Mouse (Mus musculus): ENCODE measurements at regions not wholly inside any gene's neighbourhood (a gene's known extent, or its start where the extent isn't known, plus 50 kb on each side); places are given as distances from the start of the nearest gene placed in this dataset.

DNA sequence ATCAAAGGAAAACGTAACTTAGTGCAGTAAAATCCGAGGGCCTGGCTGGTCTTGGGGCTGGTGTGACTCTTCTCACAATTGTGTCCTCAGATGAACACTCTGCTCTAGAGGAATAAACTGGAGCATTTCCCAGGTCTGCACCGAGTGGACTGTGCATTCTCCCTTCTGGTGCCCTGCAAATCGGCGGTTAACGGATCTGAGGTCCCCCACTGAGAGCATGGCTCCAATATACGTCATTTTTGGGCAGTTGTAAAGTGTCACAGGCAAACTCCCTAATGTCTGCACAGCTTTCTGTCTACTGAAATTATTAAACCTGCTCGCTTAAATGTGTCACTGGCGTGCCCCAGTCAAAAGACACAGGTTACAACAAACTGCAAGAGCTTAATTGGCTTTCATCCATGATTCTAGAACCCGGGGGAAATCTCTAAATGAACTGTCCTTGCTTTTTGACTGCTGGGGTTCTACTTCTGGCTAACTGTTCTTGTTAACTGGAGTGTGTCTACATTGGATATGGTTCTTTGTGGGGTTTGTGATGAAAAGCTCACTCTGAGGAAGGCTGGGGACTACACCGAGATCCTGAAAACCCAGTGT is 93.7 kb upstream of the Gm47985 start:
- DNase-seq (ENCODE audit: low spot score) = no peak

DNA sequence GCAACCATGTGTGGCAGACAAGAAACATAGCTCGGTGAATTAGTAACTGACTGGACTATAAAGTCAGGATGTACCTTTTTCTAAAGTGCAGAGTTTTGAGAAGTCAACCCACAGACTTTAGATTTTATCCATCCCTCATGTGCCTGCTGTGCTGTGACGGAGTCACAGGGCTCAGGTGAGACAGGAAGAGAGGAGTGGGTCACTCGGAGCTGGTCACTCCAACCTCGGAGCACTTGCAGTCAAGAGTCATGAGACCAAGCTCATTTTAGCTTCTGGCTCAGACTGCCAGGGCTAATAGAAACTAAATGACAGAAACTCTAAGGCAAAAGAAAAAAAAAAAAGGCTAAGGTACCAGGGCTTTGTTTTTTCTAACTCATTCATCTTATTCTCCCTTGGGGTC is 90.3 kb upstream of the Gm47985 start:
- DNase-seq (ENCODE audit: low spot score) = no peak

DNA sequence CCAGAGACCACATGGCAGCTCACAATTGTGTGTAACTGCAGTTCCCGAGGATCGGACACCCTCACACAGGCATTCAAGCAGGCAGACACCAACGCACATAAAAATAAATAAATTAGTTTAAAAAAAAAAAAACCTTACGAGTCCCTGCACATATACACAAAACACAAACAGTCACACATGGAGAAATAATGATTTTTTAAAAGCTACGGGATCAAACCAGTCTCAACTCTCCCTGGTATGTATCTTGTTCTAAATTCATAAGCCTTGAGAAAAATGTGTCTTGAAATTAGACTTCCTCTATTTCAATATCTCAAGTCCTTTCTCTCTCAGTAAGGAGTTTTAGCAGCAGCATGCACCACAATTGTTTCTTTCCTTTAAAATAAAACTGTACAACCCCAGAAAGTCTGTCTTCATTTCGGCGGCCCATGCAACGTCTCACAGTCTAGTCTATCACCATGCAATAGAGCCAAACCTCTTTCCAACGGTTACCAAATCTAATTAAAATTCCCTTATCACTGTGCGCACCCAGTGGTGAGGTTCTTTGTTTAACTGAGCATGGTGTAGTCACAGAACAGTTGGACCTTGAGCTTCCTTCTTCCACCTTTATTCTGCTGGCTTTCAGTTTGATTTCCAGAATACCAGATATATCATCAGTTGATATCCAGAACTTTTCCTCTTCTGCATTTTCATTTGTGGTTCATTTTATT is 86.8 kb upstream of the Gm47985 start:
- no peak for DNase-seq (ENCODE audit: low spot score)

DNA sequence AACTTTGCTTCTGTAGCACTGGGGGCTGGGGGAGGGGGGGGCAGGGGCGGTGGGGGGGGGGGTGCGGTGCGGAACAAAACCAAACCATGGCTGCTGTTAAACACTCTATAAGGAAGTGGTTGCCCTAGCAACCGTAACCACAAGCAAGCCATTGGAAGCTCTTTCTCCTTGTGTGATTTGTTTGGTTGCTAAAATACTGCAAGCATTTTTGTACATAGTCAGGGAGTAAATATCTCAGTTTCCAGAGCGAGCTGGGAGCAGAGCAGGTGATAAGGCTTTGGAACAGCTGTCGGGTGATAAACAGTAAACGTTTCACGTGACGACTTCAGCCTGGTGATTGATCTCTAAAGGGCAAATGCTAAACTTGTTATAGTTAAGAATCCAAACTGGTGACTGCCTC is 86.3 kb upstream of the Gm47985 start:
- no peak for DNase-seq (ENCODE audit: low spot score)

DNA sequence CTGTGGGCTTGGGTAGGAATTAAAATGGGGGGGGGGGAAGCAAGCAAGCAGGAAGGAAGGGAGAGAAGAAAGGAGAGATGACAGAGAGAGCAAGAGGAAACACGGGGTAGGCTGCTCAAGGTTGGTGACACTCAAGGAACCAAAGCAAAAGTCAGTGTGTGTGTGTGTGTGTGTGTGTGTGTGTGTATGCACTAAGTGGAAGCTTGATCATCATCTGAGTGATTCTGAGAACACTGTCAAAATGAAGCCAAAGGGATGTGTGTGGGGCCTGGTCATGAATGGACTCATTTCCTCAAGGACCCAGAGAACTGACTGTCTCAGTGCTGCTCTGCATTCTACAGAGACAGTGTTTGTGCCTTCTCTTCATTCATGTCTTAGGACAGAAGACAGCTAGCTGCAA is 84.8 kb upstream of the Gm47985 start:
- DNase-seq (ENCODE audit: low spot score) = no peak

DNA sequence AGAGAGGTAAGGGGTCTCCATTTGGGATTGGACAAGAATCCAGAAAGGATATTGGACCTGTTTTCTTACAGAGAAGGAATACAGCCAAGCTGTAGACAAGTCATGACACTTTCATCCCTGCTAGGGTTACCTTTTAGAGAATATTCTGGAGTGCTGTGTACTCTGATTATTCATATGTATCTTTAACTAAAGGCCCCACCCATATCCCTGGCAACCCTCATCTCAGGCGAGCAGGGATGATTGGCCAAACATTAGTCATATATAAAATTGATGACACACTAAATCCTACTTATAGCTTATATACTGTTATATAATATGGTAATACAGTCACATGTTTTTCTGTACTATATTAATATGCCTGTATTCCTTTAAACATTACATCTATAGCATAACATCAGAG is 83.6 kb upstream of the Gm47985 start:
- no peak for DNase-seq (ENCODE audit: low spot score)

DNA sequence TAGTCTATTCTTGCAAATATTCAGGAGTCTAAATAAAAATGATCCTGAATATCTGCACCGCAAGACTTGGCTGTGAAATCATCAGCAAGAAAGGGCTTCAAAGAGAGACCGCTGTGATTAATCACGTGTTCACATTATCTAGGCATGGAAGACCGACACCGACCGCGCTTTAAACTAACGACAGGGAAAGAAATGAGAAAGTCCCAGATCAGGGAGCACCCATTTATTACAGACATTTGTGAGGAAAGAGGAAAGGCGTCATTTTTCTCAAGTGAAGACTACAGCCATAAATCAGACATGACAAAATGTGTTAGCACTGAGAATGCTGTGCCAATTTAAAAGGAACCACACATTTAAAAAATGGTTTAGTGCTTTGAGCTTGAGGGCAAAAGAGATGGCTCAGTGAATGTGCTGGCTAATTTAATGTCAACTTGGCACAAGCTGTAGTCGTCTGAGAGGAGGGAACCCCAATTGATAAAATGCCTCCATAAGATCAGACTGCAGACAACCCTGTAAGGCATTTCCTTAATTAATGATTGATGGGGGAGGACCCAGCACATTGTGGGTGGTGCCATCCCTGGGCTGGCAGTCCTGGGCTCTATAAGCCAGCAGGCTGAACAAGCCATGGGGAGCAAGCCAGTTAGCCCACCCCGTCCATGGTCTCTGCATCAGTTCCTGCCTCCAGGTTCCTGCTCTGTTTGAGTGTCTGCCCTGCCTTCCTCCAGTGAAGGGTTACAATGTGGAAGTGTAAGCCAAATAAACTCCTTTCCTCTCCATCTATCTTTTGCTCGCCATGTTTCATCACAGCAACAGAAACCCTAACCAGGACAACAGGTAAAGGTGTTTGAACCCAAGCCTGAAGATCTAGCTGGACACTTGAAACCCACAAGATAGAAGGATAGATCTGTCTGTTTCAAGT is 81.5 kb upstream of the Gm47985 start:
- no peak for DNase-seq (ENCODE audit: low spot score)

DNA sequence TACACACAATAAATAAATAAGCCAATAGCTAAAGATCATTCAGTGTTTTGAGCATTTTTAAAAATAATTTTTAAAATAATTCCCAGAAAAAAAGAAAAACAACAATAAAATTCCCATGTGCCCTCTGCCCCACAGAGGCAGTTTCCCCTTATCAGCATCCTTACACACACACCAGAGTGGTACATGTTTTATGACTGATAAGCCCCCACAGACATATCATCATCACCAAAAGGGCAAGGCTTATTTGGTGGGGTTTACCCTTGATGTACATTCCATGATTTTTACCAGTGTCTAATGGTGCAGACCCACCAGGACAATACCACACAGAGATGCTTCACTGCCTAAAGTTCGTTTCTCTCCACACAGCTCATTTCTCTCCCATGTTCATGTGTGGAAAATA is 80.8 kb upstream of the Gm47985 start:
- no peak for DNase-seq (ENCODE audit: low spot score)

DNA sequence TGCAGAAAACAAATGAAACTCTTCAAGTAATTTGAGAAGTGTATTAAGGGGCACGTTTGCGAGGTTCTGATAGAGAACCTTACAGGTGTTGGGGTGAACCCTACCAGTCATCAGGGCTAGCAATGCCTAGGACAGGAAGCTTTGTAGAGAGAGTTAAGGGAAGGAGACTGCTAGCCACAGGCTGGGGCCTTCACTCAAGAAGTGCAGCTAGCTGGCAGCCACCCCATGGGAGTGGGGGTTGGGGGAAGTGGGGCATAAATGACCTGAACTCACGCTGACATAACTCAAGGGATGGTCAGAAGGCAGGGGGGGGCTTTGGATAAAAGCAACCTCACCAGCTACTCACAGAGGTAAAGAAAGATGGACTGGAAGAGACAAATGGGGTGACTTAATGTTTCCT is 80.3 kb upstream of the Gm47985 start:
- DNase-seq (ENCODE audit: low spot score) = no peak

DNA sequence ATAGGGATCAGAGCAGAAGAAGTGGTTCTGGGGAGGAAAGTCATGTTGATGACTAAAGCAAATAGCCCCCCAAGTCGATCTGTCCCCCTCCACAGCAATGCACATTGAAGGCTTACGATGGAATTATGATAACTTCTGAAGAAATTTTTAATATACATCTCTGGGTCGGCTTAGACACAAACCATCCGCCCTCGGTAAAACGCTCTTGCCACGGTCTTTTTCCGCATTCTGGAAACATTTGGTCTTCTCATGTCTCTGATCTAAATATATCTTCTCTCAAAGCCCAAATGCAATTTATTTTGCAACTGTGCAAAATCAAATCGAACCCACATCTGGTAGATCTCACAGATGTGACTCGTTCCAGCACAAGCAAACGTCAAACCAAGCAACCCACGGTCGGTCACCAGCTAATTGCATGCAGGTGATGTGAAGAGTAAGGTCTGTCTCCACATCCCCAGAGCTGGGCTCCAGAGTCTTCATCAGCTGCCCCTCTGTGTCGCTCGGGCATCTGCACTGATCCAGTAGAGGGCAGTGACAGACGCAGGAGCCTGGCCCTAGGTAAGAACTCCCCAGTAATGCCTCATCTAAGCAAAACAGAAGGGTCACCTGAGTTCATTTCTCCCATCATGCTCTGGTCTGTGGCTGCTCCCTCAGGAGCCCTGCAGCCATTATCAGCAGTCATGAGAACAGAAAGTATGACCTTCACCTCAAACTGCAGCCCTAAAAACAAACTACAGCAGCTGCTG is 79.5 kb upstream of the Gm47985 start:
- no peak for DNase-seq (ENCODE audit: low spot score)

DNA sequence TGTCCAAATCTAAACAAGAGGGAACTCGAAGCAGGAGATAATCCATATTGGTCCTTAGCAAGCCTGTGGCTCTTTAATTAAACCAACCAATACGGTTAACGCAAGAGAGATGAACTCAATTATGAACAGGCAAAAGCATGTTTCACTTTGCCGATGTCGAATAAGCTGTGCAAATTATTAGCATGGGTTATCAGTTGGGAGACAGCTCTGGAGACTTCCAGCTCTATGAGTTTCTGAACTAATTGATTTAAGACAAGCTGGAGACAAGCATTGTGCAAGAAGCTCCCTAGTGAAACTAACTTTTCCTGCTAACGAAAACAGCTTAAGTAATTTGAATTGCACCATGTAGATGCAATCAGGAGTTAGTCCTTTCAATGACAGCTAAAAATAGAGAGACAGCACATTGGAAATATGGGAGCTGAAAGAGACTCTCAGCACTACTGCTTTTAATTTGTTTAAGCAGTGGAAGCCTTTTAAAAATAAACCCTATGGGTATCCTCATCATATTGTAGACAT is 78.8 kb upstream of the Gm47985 start:
- DNase-seq (ENCODE audit: low spot score) = no peak

DNA sequence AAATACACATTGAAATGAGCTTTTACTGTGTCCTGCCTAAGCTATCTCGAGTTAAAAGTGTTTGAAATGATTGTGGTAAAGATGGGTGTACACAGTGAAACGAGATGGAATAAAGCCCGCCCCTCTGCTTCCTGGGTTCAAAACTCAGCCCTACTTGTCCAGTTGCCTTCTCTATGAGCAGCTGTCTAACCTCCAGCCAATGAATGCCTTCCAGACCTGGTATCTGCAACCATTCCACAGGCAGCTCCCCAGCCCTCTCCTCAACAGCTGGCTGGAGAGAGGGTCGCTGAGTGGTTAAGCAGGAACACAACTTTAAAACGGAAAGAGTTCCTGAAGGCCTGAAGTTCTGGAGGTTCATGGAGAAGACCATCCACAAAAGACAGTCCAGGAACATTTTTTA is 78.0 kb upstream of the Gm47985 start:
- DNase-seq (ENCODE audit: low spot score) = no peak

DNA sequence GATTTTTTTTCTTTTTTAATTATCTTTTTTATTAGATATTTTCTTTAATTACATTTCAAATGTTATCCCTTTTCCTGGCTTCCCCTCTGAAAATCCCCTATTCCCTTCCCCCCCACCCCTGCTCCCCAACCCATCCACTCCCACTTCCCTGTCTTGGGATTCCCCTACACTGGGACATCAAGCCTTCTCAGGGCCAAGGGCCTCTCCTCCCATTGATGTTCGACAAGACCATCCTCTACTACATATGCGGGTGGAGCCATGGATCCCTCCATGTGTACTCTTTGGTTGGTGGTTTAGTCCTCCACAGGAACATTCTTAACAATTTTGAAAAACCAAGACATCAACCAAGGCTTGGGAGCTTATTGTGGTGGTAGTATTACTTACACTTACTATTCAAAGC is 77.5 kb upstream of the Gm47985 start:
- DNase-seq (ENCODE audit: low spot score) = no peak

DNA sequence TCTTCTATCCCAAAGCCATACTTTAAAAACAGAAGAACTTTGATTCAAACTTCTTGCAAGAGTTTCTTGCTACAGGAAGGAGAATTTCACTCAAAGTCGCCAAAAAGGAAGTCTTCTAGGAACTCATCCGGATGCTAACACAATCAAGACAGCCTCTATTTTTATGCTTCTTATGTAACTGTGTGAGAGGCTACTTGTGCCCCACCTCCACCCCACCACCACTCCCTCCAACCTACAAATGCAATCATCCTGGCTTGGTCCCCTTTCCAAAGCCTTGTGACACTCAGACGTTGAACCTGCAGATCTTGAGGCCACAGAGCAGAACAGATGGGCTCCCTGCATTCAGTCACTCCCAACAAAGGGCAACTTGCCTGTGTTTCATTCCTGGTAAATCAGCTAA is 77.1 kb upstream of the Gm47985 start:
- DNase-seq (ENCODE audit: low spot score) = no peak

DNA sequence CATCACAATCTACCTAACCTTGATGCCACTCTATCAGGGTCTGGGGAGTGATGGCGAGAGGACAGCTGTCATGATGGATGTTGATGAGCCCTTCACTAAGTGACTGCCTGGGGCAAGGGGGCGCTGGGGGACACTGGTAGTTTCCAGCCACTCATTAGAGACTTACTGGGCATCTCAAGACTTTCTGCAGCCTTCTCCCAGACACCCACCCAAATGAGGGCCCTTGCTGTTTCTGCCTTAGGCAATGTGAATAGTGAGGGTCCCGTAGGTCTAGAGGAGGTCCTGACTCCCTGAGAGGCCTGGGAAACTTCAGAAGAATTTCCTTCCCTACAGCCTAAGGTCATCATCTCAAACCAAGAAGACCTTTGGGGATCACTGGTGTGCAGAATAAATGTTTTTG is 74.9 kb upstream of the Gm47985 start:
- no peak for DNase-seq (ENCODE audit: low spot score)

DNA sequence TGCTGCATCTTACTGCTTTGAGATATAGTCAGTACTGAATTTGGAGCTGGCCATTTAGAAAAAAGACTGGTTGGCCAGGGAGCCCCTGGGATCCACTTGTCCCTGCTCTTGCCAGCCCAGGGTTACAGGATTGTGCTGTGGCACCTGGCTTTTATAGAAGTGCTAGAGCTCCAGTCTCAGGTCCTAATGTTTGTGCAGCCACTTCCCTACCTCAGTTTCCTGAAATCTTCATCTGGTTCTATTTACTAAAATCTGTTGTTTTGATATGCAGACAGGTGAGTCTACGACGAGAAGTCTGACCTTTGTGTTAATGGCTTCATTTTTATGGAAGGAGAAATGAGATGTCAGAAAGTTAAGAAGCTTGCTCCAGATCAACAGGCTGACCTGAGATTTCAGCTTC is 73.0 kb upstream of the Gm47985 start:
- no peak for DNase-seq (ENCODE audit: low spot score)

DNA sequence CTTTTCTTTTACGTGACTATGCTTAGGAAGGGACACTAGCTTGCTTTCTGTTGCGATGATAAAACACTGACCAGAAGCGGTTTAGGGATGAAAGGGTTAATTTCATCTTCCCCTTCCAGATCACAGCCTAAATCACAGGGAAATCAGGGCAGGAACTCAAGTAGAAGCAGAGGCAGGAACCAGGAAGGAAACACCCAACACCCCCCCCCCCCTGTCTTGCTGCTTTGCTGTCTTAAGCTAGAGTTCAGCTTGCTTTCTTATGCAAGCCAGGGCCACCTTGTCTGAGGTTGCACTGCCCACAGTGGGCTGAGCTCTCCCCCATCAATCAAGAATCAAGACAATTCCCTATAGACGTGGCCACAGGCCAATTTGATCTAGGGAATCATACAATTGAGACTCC is 71.9 kb upstream of the Gm47985 start:
- no peak for DNase-seq (ENCODE audit: low spot score)

DNA sequence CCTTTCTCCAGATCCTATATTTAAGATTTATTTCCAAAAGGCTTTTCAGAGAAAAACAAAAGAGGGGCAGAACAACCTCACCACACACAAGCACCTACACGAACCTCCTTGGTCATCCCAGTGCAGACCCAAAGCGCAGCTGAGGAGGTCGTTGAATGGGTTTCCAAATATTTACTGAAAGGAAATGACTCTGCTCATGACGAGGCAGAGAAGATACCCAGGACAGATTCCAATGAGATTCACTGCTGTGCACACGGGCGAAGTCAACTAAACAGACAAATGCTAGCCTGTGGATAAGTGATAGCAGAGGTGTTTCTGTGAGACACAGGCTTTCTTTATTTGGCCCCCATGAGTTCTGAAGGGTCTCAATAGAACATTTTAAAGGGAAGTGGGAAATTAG is 70.7 kb upstream of the Gm47985 start:
- DNase-seq (ENCODE audit: low spot score) = no peak

DNA sequence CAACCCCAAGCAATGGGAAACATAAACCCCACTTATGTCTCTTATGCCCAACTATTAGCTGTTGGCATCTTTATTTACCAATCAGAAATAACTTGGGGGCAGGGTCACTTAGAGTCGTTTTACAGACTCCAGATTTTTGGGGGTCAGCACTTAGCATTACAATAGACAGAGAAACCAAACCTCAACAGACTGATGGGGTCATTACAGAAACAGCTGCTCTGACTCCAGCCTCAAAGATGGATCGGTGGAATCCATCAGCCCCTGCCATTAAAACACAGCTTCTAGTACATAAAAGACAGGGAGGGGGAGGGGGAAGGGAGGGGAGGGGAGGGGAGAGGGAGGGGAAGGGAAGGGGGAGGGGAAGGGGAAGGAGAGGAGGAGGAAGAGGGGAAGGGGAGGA is 69.9 kb upstream of the Gm47985 start:
- DNase-seq (ENCODE audit: low spot score) = no peak

DNA sequence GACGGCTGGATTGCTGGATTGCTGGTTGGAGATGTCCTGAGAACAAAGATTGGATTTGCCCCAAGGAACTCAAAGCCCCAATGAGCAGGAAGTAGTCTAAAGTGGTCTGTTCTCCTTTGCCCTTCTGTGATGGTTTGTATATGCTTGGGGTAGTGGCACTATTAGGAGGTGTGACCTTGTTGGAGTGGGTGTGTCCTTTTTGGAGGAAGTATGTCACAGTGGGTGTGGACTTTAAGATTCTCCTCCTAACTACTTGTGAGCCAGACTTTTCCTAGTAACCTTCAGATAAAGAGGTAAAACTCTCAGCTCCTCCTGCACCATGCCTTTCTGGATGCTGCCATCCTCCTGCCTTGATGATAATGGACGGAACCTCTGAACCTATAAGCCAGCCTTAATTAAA is 69.1 kb upstream of the Gm47985 start:
- no peak for DNase-seq (ENCODE audit: low spot score)

DNA sequence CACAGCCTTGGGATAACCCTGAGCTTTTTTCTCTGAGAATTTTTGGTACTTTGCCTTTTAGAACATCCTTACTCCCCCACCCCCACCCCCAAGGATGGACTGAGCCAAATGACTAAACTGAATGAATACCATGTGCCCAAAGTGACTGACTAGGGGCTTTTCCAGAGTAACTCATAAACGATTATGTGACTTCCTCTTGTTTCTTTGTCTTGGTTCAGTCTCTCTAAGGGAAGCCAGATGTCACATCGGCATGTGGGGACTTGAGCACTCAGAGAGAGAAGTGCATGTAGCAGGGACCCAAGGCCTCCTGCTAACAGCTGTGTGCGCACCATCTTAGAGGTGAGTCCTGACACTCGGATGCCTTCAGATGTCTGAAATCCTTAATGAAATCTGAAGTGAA is 63.8 kb upstream of the Gm47985 start:
- DNase-seq (ENCODE audit: low spot score) = no peak

DNA sequence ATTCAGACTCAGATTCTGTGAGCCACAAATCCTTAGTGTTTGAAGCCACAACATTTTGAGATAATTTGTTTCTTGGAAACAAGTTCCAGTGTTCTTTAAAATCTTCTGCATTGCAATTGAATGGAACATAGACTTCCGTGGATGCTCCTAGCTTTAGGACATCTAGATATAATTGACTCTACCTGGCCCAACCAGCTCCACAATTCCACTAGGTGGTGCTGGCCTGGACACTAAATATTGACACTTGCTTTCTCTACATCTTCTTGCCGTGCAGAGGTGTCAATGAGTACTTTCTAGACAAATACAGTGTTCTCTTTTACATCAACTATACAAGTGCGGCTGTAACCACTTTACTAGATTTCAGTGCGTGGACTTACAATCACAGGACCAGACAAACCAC is 63.4 kb upstream of the Gm47985 start:
- no peak for DNase-seq (ENCODE audit: low spot score)

Data from MN1 (cell line).